Mouse (Mus musculus) cortical plate, adult 2 months (tissue): Measurements from ENCODE around the gene Osbpl5. TPM values are rescaled to one million over a fixed set of nuclear protein-coding genes. Genes with fewer than 3 reads are reported as not detected.
A peak's percentile ranks its signal among the peaks of the same experiment; 100 is the strongest.

Source experiments
- H3K27ac ChIP-seq: fragments of 200-500 bp; 2 replicates; pipeline ENCODE4 v1.5.1; 2012; ENCODE audit warnings: low read length, control low read depth, inconsistent platforms; ENCODE audit not compliant: insufficient read depth
- H3K4me1 ChIP-seq: fragments of 200-500 bp; 2 replicates; pipeline ENCODE4 v1.6.1; 2011; ENCODE audit warnings: low read length; ENCODE audit not compliant: control insufficient read depth, insufficient read depth
- H3K4me3 ChIP-seq: fragments of 200-500 bp; 2 replicates; pipeline ENCODE4 v1.5.1; 2011; ENCODE audit warnings: mild to moderate bottlenecking, low read length, control low read depth; ENCODE audit not compliant: insufficient read depth
- CTCF ChIP-seq: fragments of 200-500 bp; IDR thresholded peaks from 2 replicates; pipeline ENCODE4 v1.5.1; 2011; ENCODE audit warnings: mild to moderate bottlenecking, control low read depth, low read length; ENCODE audit not compliant: insufficient read depth; ENCODE audit errors: extremely low read depth
- POLR2A ChIP-seq: fragments of 200-500 bp; IDR thresholded peaks from 2 replicates; pipeline ENCODE4 v1.6.1; 2011; ENCODE audit warnings: mild to moderate bottlenecking, low read length, control low read depth; ENCODE audit not compliant: insufficient read depth; ENCODE audit errors: extremely low read depth
- polyA plus RNA-seq: library from polyadenylated mRNA; depleted of rRNA; stranded (reverse); fragments of >200 nt; gene quantifications from 2 replicates; pipeline ENCODE4 v1.2.3, GENCODE M21; 2012

The Osbpl5 gene
- polyA plus RNA-seq, 1 experiment, result 37.4 TPM

- no peak overlapping the region for H3K4me3 ChIP-seq
- TF ChIP-seq CTCF, result no peak
- TF ChIP-seq POLR2A, result no peak
- H3K27ac ChIP-seq, result no peak overlapping the region
- no peaks in the 10 kb centered on the region for H3K4me1 ChIP-seq
Measured at GRCm38 (mm10) chr7:143755357-143756124, 1.2 kb downstream of the Osbpl5 start.

DNA sequence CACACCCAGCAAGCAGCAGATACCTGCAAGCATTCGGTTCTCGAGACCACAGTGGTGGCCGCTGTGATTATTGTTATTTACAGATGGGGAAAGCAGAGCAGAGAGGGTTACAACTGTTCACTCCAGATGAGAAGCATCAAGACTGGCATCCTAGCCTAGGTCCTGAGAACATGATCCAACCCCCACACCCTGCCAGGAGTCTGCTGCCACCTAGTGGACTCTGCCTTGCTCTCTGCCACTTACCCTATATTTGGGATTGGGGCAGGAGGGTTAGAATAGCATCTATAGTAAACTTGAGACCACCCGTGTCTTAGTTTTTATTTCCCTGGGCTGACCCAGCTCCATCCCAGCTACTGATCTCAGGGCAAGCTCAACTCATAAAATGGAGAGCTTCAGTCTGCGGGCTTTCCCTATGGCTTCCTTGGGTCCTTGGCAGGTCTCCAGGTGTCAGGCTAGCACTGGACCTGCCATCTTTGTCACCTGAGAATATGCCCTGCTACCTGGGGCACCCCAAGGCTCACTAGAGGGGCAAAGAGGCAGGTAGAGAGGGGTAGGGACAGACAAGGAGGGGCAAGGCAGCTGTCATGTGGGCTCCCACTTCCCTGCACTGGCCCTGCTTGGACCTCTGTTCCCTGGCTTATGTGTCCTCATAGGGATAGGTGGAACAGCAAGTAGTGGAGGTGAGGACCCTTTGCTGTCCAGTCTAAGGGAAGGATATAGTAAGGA is 2.6 kb downstream of the Osbpl5 start:
- H3K4me3 ChIP-seq, result no peak overlapping the region
- H3K4me1 ChIP-seq, result no peaks in the 10 kb centered on the region
- TF ChIP-seq POLR2A, result no peak
- peak; percentile 86 for TF ChIP-seq CTCF
- H3K27ac ChIP-seq, result no peak overlapping the region

DNA sequence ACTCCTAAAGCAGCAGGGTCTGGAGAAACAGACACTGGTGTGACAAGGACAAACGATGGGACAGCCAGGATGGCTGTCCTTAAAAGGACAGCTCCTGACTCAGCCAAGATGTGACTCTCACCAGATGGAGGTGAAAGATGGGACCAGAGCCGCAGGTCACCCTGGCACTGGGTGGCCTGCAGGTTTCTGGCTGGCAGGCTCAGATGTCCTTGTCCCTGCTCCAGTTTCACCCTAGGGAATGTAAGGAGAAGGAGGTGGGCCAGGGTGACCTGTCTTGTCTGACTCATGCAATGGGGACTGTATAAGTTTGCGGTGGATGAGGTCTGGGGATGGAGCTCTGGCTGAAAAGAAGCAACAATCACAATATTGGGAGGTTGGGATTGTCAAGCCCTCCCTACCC is 4.2 kb downstream of the Osbpl5 start:
- Histone ChIP-seq H3K4me1 (no peaks in the 10 kb centered on the region), H3K27ac (no peak overlapping the region), H3K4me3 (no peak overlapping the region)
- no peak for TF ChIP-seq CTCF
- no peak for TF ChIP-seq POLR2A

DNA sequence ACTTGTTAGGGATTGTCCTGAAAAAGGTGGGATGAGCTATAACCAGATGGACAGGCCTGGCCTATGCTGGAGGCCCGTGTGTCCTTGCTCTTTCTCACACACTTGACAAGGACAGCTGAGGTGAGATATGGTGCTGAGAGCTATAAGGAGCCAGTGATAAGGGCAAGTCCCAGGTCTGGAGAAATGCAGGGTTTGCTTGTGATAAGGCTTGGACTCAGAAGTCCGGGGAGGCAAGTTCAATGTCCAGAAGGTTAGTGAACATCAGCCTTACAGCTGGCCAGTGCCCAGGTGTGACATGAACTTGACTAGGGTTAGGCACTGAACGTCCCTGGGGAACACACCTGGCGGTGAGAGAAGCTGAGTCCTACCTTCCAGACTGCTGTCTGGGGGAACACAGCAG is 4.7 kb downstream of the Osbpl5 start:
- H3K4me3 ChIP-seq, result no peak overlapping the region
- no peaks in the 10 kb centered on the region for H3K4me1 ChIP-seq
- no peak overlapping the region for H3K27ac ChIP-seq
- TF ChIP-seq POLR2A (no peak), CTCF (no peak)

DNA sequence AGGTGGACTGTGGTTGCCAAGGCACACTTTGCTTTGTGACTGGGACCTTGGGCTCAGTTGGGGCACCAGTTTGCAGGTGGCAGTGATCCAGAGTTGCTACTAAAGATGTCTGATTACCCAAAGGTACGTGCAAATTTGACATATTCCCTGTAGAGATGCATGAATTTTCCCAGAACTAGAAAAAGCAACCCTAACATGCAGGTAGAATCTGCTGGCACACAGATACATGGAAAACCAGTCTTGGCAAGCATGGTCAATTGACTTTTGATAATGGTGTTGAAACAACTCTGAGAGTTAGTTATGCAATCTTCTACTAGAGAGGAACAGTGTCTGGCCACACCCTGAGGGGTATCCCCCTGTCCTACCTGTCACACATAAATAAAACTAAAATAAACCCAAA is 5.4 kb downstream of the Osbpl5 start:
- TF ChIP-seq CTCF (no peak), POLR2A (no peak)
- Histone ChIP-seq H3K4me1 (no peaks in the 10 kb centered on the region), H3K27ac (no peak overlapping the region), H3K4me3 (no peak overlapping the region)

- H3K27ac ChIP-seq, result no peak overlapping the region
- no peak for TF ChIP-seq CTCF
- TF ChIP-seq POLR2A, result no peak
- no peak overlapping the region for H3K4me3 ChIP-seq
- H3K4me1 ChIP-seq, result no peaks in the 10 kb centered on the region
Measured at GRCm38 (mm10) chr7:143749045-143749444, 7.7 kb downstream of the Osbpl5 start.

- no peak overlapping the region for H3K4me3 ChIP-seq
- TF ChIP-seq CTCF (peak; percentile 94), POLR2A (no peak)
- no peak overlapping the region for H3K27ac ChIP-seq
- H3K4me1 ChIP-seq, result no peaks in the 10 kb centered on the region
Measured at GRCm38 (mm10) chr7:143748041-143748868, 8.5 kb downstream of the Osbpl5 start.

DNA sequence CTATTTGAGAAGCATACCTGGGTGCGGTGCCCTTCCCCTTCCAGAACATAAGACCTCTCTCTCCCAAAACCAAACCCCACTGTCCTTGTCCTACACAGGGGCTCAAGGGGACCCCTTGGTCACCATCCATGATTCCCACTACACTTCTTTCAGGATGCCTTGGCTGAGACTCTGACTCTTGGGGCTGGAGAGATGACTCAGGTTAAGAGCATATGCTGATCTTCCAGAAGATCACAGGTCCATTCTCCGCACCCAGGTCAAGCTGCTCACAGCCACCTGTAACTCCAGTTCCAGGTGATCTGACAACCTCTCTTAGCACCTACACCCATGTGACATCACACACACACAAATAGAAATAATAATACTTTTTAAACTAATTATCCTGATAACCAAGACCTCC is 16.1 kb downstream of the Osbpl5 start:
- H3K27ac ChIP-seq, result no peak overlapping the region
- TF ChIP-seq CTCF (no peak), POLR2A (no peak)
- peak overlapping the region; percentile 69 for H3K4me3 ChIP-seq
- H3K4me1 ChIP-seq, result peaks cover 2% of the 10 kb centered on the region; the same call in 1 of the 2 replicates
